Mouse (Mus musculus) adrenal gland, postnatal 10 days (tissue): Measurements from ENCODE around the gene Gnpnat1. TPM values are rescaled to one million over a fixed set of nuclear protein-coding genes. Genes with fewer than 3 reads are reported as not detected.
"Not testable (repeated sequence)": the region's sequence is repeated elsewhere in the genome, so short reads cannot be mapped to it uniquely, and the experiment has no call there.

Experiments
- DNase-seq: peaks from one replicate; pipeline ENCODE4 v3.0.0; 2021; ENCODE audit warnings: mixed read lengths
- long read RNA-seq, 2 experiments: library from polyadenylated mRNA; stranded (forward); transcript quantifications; one replicate each; pipeline ENCODE4 v2.0.0; 2021
- total RNA-seq, 2 experiments: library from RNA; stranded (reverse); gene quantifications; 2 replicates each; pipeline ENCODE4 v1.2.3; 2021

Gnpnat1 gene
- total RNA-seq = 10 to 100 TPM; 31.9 to 36.4 TPM
- long read RNA-seq, experiment 1, transcript Gnpnat1-201 (6 exons, 2,788 nt) = major isoform, 51 of 63 reads
- long read RNA-seq, experiment 1, partial matches to known transcripts = 0 of 63 reads
- long read RNA-seq, experiment 1, other reads (novel, unspliced or antisense) = 11 of 63 reads
- long read RNA-seq, experiment 2, transcript Gnpnat1-201 (6 exons, 2,788 nt) = major isoform, 33 of 38 reads
- long read RNA-seq, experiment 2, partial matches to known transcripts = 0 of 38 reads
- long read RNA-seq, experiment 2, other reads (novel, unspliced or antisense) = 4 of 38 reads

DNA sequence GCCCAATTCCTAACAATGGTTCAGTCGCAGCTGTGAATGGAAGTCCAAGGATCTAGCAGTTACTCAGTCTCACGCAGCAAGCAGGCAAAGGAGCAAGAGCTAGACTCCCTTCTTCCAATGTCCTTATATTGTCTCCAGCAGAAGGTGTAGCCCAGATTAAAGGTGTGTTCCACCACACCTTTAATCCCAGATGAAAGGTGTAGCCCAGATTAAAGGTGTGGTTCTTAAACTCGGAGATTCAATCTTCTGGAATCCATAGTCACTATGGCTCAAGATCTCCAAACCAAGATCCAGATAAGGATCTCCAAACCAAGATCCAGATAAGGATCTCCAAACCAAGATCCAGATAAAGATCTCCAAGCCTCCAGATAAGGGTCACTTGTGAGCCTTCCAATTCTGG, at the start of gene Gnpnat1:
TSS of gene Gnpnat1 (minus strand) at position 101 of the 400 bp plus-strand sequence.
- not testable (repeated sequence) for DNase-seq

DNA sequence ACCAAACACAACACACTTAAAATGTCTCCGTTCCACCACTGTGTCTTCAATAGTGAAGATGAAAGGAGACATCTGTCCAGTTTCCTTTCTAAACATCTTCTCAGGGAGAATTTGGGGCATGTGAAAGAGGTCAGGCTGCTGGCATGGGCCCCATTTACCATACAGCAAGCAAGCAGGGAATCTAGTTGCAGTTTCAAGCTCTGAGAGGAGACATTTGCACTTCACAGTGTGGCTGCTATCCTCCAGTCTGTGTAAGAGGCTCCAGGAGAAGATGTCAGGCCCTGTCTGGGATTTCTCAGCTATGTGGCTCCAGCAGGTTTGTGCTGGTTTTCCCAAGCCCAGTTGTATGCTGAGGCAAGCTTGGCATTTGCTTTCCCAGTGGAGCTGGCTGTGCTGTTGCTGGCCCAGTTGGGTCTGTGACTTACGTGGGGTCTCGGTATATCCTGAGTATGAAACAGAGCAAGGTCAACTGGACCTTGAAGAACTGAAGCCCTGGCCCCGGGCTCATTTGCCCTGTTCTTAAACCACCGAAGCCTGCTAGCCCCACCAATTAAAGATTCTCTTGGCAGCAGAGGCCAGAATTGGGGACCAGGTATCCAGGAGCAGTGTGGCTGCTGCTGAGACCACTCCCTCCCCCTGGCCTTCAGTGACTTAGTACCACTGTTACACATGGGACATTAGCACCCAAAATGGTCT, 49.0 kb upstream of the Gnpnat1 start:
- no peak for DNase-seq

DNA sequence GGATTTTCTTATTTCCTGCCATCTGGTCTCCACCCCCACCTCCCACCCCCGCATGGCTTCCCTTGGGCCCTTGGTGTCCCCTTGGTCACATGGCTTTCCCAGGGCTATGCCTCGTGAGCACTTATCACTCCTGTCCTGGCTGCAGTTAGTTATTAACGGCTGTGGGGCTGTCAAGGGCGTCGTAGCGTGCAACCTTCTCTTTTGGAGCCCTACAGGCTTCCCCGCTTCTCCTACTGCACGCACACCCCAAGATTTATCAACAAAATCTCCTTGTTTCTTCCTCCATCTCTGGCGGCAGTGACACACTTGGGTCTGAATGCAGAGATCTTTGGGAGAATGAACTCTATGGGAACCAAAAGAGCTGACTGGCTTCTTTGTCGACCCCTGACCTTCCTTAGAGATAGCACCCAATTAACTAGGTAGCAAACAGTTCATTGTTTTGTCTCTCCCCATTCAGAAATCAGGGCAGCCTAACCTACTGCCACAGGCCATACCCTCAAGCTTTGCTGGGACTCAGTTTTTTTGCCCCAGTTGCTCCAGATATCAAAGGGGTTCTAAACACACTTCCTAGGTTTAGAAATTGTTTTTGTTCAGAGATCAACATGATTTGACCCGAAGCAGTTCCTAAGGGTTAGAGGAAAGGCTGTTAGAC, 48.3 kb upstream of the Gnpnat1 start:
- no peak for DNase-seq

DNA sequence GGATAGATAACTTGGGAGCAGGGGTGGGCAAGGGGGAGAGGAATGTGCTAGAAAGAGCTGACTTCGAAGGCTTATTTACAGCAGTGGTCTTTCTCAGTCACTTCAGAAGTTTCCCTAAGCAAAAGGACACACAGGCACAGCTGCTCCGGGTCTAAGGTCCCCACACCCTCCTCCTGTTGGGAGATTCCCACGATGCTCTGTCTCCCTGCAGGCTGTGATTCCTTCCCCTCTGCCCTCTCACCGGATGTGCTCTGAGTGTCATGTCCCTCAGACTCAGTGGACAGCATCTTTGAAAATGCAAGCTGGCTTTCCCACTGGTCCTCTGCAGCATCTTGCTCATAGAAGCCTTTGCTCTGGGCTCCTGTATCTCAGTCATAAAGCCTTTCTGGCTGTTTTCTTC, 47.4 kb upstream of the Gnpnat1 start:
- DNase-seq = no peak

DNA sequence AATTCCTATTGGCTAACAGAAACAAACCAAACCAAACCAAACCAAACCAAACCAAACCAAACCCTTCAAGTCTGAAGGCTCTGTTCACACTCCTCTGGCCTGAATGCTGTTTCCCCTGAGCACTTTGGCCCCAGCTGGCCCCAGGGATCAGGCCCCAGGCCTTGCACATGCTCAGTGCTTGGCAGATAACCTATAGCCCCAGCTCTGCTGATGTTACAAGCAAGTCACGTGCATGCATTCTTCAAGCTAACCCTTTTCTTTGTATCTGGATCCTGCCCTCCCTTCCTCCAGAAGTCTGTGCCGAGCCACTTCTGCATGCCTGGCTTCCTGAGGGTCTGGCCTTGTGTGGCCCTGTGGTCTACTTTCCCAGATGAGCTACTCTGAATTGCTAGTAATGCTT, 46.4 kb upstream of the Gnpnat1 start:
- no peak for DNase-seq

DNA sequence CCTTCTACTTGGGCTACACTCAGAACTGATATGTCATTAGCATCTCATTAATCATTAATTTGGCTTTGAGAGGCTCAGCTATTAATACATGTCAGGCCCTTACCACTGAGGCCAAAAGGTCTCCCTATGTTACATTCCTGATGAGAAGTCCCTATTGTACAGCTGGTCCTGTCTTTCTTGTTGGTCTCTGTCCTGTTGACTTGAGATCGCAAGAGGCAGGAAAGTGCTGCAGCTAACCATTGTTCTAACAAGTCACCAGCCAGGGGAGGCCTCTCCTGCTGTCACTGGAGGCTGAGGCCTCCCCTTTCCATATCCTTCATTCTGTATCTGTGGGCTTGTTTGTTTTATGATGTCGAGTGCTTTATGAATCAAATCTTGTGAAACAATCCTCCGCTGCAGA, 42.1 kb upstream of the Gnpnat1 start:
- DNase-seq = no peak

DNA sequence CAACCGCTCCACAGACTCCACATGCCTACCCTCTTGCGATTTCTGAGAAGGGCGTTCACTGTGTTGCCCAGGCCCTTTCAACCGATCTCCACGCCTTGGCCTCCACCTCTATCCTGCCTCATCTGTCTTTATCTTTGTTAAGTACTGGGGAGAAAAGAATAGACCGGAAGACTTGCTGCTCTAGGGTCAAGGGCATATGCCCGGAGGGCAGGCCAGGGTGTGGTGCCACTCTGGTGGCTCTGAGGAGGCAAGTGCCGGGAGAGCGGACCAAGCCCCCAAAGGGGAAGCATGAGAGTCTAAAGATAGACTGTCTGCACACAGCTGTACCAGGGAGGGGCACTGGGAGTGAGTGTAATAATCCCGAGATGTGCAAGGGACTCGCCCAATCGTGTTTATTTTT, 40.7 kb upstream of the Gnpnat1 start:
- DNase-seq = no peak

DNA sequence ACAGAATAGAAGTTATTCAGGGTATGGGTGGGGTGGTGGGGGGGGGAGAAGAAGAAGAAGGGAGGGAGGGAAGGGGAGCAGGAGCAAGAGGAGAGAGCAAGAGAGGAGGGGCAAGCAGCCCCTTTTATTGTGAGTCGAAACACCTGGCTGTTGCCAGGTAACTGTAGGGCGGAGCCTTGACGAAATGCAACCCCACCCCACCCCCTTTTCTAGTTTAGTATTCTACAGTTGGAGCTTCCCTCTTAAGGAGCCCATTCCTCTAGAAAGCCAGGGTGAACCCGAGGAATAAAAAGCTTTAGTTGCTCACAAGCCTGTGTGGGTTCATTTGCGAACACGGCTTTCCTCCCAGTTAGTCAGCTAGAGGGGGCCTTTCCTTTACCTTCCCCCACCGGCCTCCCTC, 40.2 kb upstream of the Gnpnat1 start:
- no peak for DNase-seq

DNA sequence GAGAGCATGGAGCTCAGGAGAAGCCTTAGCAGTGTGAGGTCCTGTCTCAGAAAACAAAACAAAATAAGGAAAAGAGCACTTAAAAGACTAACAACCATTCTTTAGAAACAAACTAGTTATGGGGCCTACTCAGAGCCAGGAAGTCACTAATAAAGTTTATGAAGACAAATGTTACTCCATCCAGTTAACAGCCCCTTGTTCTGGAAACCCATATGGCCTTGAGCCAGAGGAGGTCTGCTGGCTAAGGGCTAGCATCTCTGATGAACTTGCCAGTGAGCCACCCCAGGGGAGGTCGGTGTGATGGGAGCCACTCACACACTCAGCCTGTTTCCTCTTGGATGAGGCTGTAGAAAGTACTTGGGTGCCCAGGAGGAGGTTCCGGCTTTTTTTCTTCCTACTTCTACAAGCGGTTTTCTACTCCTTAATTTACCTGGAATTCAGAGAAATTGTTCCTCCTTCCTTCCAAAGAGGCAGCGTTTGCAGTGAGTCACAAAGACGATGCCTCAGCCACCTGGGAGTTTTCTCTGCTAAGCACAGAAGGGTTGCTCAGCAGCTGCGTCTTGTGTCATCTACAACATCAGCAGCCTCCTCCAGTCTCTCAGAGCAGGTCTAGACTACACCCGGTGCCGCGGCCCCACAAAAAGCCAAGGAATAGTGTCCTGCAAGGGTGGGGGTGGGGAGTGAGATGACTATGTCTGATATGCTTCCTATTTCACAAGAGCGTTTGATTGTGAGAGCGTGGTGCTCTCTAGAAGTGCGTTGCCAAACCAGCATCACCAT, 38.3 kb upstream of the Gnpnat1 start:
- DNase-seq = no peak

DNA sequence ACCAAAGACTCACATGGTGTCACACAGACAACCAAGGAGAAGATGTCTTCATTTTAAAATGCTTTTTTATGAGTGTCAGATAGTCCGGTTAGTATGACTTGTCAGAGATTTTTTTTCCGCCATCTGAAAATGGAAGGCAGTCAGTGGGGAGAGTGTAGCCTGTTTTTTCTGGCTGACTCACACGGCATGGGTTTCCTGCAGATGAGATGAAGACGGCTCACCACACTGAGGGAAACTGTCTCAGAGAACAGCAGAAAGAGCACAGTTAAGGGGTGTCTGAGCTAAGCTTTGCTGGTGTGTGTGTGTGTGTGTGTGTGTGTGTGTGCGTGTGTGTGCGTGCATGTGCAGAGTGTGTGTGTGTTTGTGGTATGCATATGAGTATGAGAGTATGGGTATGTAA, 36.6 kb upstream of the Gnpnat1 start:
- no peak for DNase-seq

DNA sequence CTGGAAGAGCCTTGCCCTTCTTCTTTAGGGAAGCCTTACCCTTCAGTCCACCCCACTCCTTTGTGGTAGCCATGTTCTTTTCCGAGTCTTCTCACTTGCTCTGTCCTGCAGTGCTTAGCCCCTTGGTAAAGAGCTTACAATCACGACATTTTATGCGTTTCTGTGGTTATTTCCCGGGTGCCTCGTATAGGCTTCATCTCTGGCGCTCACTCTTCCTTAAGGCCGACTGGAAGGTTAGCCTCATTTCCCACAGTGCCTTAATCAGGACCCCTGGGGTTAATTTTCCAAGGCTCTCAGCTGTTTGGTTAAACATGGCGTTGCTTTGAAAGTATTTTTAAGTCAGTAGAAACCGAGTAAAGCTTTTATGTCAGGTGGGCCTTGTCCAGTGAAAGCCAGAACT, 34.7 kb upstream of the Gnpnat1 start:
- DNase-seq = no peak

DNA sequence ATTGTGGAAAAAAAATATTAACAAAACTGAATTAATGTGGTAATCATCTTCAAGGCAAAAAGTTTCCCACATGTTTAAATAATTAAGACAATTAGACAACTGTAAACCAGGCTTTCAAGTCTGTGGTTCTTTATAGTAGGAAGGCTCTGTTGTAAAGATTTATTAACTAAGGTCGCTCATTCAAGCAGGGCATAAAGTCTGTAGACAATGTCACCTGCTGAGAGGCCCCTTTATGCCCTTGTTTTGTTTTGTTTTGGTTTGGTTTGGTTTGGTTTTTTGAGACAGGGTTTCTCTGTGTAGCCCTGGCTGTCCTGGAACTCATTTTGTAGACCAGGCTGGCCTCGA, 34.2 kb upstream of the Gnpnat1 start:
- DNase-seq = no peak

DNA sequence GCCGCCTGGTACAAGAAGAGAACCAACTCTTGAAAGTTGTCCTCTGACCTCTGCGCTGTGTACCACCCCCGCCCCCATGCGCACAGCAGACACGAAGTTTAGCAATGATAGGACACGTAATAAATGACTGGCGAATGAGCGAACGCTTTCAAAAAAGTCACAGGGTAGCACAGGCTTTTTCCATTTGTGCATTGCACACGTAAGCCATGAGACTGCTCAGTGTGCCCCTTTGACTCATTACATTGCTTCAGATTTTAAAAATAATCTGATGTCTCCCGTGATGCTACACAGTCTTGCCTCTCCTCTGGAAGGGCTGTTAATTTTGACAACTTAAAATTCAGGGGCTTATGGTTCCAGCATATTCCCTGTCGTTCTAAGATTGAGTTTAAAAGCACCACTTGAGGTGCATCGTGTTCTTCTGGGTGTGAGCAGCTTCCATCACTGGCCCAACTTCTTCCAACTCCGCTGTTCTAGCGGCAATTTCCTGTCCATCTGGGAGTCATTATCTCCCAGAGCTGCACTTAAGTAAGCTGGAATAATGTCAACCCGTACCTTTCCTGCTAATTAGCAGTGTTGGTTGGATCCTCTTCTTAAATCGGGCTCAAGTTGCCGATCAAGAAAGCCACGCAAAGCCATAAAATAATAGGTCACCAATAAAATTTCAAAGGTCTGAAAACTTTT, 33.7 kb upstream of the Gnpnat1 start:
- DNase-seq = no peak

DNA sequence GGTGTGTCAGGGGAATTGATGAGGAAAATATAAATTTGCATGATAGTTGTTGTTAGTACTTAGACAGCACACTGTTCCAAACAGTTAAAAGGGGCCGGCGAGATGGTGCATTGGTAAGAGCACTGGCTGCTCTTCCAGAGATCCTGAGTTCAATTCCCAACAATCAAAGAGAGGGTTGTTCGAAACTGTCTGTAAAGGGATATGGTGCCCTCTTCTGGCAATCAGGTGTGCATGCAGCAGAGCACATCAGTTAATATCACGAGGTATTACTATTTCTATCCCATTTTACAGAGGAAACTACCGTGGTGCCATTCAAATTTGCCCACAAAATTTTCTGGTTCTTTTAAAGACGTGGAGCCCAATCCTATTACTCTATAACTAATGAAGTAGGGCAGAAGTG, 29.5 kb upstream of the Gnpnat1 start:
- DNase-seq = no peak

DNA sequence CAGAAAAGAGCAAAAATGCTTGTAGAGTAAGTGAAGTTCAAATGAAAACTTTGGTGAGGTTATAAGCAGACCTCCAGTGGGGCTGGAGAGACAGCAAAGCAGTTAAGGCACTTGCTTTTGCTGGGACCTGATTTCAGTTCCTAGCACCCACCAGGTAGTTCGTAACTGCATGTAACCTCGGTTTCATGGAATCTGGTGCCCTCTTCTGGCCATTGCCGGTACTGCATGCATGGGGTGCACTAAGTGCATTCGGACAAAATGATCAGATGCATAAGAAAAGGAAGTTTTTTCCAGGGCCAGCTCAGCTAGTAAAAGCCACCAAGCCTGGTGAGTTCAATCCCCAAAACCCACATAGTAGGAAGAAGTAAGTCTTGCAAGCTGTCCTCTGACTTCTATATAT, 27.3 kb upstream of the Gnpnat1 start:
- no peak for DNase-seq

DNA sequence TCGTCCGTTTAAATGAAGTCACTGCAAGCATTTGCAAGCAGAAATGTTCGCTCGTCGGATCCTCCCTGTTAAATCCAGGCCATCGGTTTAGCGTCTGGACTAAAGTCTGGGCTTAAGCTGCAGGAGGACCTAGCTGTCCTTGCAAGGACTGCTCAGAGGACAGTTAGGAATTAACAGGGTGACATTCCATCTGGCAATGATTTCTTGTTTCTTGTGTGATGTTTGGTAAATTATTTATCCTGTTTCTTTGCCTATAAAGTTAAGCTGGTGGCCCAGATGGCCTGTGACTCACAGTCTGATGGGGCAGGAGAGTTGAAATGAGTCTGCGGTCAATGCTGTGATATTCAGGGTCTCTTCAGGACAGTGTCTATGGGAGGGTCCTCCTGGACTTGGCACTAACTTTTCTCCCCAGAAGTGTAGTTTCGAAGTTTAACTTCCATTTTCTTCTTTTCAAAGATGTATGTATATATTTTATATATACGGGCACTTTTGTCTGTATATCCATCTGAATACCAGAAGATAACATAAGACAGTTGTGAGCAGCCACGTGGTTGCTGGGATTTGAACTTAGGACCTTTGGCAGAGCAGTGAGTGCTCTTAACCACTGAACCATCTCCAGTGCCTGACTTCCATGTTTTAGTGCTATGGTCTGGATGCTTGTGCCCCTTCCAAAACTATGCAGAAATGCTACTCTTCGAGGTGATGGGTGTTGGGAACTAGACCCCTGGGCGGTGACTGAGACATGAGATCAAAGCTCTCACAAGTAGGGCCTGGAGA, 25.5 kb upstream of the Gnpnat1 start:
- DNase-seq = no peak

DNA sequence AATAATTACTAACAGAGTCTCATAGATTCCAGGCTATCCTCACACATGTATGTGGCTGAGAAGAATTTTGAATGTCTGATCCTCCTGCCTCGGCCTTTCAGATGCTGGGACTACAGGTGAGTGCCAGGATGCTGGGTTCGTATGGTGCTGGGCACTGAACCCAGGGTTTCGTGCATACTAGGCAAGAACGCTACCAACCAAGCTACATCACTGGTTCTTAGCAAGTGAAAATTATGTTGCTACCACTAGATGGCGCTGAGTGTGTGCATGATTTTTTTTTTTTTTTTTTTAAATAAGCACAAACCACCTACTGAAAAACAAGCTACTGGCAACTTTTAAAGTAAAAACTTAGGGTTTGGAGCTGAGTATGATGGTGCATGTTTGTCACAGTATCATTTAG, 18.5 kb upstream of the Gnpnat1 start:
- DNase-seq = peak; percentile 38

DNA sequence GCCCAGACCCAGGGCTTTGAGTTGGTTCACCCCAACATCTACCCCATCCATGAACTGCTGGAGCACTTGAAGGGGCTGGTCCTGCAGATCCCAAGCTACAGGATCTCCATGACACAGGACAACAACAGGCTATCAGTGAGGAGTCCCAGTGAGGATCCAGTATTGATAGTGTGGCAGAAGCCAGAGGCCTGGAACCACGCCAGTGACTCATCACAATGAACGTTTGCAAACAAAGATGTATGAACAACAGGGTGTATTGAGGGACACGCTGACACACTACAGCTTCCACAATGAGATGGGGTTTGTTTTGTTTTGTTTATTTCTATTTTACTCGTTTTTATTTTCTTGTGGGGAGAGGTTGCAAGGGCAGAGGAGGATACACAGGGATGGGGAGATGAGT, 17.7 kb upstream of the Gnpnat1 start:
- peak; percentile 53 for DNase-seq

DNA sequence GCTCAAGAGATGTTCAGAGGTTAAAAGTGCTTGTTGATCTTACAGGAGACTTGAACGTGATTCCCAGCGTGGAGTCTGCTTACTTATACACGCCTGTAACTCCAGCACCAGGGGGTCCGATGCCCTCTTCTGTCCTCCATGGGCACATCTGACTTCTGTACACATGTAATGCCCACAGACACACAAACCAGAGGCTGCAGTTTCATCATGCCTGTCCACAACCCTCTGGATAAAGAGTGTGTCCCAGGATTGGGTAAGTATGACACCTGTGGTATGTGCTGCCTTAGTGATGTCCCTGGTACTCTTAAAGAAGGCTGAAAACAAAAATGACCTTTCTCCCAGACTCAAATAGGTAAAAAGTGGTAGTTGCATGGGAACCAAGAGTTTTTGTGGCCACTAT, 14.6 kb upstream of the Gnpnat1 start:
- no peak for DNase-seq

DNA sequence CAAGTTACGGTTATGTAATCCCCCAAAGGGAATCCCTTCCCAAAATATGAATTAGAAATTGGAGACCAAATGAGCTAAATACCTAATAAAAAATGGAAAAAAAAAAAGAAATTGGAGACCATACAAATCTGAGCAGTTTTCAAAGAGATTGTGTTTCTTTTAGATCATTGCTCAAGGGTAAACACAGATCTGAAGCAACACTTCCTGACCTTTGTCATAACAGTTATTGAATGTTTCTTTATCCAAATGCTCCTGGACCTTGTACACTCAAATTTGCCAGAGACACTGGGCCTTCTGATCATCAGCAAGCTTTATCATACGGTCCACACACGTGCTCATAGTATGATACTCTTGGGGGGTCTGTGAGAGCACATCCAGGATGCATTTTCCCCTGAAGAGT, 13.8 kb upstream of the Gnpnat1 start:
- DNase-seq = no peak

DNA sequence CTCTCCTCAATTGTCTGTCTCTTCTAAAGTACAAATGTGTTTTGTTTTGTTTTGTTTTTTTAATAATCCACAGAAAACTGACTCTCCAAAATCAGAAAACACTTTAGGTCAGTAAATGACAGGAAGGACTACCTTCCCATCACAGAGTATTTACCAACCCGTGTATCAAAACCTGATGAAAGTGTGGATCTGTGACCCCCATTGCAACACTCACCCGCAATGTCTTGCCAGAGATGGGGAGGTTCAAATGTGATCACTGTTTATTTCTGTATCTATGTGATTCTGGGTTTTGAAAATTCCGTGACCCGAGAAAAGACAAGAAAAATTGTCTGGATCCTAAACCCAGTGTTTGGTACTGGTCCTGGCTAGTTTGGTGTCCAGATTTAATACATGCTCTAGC, 11.6 kb upstream of the Gnpnat1 start:
- no peak for DNase-seq

DNA sequence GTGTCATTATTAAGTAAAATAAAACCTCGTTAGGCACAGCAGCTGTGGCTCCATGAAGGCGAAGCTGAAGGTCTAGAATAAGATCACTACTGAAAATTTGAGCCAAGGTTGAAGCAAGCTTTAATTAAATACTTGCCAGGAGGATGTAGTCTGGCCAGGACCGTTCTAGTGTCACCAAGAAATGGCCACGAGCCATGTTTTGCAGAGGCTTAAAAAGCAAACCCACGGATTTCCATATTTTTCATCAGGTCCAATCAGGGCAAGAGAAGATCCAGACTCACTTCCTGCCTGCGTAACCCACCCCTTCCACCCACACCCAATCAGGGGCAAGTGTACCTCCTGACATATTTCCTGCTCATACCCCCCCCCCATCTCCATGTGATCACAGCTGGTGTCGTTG, 1.1 kb downstream of the Gnpnat1 start:
- no peak for DNase-seq
